Mouse (Mus musculus) cerebellum, postnatal 14 days (tissue): Measurements from ENCODE around the gene Erfe.
A peak's percentile ranks its signal among the peaks of the same experiment; 100 is the strongest.

Source experiments
- DNase-seq, 2 experiments: peaks; one replicate each; pipeline ENCODE4 v3.0.0; 2021; ENCODE audit warnings: mixed read lengths in 2 of 2

Gene Erfe

DNA sequence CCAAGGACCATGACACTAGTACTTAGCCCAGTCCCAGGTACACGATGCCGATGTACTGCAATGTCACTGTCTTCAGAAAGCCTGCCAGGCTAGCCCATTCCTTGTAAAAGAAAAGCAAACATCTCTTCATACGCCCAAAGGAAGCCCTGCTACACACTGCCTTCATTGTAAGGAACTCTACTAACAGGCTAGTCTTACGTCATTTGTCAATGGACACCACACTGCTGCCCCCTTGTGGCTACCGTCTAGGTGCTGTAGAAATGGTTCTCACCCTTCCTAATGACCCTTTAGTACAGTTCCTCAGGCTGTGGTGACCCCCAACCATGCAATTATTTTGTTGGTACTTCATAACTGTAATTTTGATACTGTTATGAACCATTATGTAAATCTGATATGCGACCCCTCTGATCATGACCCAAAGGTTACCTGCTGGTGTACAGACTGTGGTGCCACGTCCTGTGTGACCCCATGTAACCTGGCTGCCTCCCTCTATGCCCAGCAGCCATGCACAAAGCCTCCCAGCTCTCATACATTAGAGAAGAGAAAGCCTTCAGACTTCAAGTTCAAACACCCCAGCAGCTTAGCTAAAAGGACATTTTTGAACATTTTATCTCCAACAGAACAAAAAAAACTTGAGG lies 14.3 kb downstream of the Erfe start:
- DNase-seq = peak; percentile 85 to 94

DNA sequence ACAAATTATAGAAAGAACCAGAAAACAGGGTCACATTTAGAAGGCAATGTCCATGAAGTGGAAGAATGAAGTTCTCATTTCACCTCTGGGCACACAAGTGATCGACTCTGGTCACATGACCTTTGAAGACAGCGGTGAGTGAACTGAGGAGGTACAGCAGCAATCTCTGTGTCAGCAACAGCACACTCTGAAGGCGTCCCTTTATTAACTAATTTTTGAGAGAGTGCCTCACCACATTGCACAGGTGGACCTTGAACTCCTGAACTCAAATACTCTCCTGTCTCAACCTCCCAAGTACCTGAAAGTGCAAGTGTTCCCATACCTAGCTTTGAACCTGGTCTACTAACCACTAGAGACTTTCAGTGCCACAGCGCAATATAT lies 14.9 kb downstream of the Erfe start:
- DNase-seq = no peak

DNA sequence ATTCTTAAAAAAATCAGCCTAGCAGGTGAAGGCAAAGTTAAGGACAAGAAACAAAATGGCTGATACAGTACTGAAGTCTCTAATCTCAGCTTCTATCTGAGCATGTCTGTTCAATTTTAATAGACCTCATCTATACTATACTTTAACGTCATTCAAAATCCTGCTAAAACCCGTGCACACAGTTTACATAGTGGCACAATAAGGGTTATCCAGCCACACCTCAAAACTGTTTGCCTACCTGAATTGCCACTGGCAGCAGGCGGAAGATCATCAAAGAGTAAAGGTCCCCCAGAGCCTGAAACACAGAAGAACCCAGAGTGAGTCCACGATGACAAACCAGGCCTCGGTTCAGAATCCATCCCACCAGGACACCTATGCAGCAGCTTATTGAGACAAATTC lies 24.1 kb downstream of the Erfe start:
- no peak for DNase-seq

DNA sequence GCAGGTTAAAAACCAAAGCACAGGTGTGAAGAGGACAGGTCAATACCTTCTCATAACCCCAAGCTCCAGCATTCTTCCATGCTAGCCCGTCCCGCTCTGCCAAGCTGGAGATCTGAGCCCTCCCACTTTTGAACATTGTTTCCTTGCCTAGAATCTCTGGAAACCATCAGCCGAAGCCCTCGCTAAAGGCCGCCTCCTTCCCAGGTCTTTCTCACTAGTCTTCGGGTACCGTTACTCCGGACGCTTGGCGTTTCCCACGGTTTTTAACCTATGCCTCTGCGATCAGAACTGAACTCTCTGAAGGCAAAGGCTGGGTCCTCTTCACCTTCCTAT lies 31.7 kb downstream of the Erfe start:
- no peak for DNase-seq

DNA sequence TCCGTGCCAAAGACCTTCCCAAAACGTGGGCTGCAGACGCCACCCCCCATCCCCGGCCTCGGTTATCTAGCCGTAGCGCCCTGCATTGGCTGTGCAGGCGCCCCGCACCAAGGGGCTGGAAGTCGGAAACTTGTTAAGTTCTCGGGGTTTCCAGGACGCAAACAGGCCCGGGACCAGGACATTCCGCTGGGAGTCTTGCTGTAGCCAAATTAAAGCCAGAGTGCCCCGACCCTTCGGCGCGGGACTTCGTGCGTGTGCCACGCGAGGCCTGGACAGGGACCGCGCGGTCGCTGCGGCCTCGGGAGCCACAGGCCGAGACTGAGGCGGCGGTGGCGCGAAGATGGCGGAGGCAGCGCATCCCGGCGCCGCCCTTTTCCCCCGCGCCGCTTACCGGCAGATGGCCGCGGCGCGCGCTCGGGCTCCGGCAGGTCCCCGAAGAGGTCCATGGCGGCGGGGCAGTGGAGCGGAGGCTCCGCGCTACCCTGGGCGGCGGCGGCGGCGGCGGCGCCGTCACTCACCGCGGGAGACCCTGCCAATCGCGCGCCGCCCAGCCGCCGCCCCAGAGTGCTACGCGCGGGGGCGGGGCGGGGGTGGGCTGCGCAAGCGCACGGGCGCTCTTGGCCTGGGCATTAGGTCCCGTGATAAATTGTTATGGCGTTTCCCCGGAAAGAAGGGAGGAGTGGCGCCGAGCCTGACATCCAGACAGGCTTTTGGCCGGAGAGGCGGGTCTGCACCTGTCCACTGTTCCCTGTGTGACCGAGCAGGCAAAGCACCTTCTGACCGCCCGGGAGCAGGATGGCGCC lies 32.2 kb downstream of the Erfe start, which contains the start of gene Ilkap:
TSS of gene Ilkap (minus strand) at position 556 of the 803 bp plus-strand sequence.
- DNase-seq = peak; percentile 87 to 89

DNA sequence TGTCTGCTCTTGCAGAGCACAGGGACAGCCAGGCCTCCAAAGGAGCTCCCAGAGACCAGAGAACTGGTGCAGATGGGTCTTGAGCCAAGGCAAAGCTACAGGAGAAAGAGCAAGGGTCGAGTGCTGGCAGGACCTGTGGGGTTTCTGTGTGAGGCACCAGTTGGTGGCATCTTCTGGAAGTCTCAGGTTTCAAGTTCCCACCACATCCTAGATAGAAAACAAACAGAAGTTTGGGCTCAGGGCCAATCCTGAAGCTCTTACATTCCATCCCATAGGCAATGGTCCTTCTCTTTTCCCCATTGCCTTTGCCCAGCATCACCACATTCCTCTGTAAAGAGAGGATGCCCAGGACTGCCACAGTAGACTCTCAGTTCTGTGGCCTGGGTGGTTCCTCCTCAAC lies 38.7 kb downstream of the Erfe start:
- DNase-seq = no peak

- DNase-seq = peak; percentile 93
These were observed 39.4 kb downstream of the Erfe start for GRCm38 (mm10) chr1:91405406-91406169.

- no peak for DNase-seq
These were observed 41.6 kb downstream of the Erfe start for GRCm38 (mm10) chr1:91407819-91408218.

DNA sequence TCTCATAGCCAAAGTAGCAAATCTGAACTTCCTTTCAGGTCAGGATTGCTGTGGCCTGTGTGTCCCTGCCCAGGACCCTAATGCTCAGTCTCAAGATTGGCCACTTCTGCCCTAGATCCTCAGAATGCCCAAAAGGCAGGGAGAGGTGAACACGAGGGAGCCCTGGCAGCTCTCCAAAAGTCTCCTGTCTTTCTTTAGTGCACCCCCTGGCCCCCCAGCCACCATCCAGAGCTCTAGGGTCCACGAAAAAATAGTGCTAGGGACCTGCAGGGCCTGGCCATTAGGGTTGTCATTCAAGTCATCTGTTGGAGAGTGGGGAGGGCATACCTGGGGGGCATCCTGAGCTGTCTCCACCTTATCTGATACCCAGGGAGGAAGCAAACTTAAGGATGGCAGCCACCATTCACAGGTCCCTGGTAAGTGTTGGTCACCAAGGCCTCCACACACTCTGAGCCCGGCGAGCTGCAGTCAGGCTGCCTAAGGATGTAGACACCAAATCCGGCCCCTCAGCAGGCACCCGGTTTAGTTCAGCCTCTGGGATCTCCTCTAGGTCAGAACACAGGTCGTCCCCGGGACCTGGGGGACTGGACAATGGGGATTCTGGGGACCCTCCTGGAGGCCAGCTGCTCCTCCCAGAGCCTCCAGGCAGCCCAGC lies 45.5 kb downstream of the Erfe start:
- peak; percentile 22 to 52 for DNase-seq

DNA sequence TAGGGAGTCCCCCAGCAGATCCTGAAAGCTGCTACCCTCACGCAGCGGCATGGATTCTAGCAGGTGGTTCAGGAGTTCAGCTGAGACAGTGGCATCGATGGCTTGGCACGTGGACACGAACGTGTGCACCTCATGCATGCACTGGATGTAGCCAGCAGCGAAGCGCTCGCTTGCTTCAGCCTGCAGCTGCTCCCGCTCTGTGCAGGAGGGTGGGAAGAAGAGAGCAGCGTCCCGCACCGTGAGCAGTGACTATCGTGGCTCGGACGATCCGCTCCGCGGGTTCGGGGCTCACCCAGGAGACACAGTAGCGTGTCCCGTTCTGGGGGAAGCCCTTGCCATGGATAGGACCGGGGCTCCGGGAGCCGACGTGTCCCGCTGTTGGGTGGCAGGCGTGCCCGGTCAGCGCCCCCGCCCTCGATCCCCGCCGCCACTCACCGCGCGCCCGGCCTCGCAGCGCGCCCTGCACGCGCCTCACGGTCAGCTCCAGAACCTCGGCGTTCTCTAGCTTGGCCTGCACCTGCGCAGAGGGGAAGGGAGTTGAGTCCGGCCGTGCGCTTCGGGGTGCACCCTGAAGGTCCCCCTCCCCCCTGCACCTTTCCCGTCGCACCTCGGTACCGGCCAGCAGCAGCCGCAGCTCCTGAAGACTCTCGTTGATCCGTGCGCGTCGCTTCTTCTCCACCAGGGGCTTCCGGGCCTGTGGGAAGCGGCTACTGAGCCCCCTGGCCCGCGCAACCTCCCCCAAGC lies 46.2 kb downstream of the Erfe start:
- peak in 1 of 2 experiments; percentile 53 for DNase-seq

DNA sequence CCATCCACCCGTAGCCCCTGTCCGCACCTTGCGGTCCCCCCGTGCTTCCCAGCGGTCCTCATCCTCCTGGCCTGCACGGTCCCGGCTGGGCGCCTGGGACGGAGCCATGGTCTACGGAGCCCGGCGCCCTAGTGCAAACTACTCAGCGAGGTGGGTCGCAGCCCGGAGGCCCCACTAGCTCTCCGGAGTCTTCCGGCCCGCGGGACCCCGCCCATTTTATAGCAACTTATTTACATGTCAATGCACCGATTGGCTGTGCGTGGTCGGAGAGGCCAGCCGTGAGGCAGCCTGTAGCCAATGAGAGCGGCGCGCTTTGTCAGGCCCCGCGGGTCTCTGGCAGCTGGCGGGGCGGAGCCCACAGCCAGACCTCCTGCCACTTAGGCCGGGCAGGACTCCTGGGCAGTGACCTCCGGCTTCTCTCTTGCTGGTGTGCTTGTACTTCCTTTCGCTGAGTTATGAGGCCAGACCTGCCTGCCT lies 46.8 kb downstream of the Erfe start:
- DNase-seq = peak; percentile 92 to 93

GRCm38 (mm10) chr1:91413536-91413897 lies 47.3 kb downstream of the Erfe start:
- no peak for DNase-seq

DNA sequence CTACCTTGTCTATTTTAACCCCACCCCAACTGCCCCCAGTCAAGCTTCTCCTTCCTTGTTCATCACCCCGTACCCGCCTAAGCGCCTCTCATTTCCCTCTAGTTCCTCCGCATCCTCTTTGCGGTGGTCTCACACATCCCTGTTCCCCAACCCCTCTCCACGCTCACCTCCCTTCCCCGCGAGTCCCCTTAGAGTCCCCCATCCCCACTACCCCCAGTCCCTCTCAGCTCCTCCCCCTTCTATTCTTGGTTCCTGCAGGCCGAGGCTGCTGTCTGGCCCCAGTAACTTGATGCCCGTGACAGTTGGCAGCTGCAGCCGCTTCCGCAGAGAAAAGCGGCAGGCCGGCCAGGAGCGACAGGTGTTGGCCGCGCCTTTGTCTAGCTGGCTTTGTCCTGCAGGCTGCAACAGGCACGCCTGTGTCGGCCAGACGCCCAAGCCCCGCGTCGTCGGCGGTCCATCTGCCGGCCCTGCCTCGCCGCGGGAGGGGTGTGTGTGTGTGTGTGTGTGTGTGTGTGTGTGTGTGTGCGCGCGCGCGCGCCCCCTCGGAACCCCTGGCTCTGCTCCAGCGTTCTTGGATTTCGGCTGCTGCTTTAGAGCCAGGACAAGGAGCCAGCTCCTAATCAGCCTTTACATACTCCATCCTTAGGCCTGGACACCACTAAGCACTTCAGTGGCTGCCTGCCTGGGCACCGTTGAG lies 47.8 kb downstream of the Erfe start, which contains the start of gene Hes6:
TSS of gene Hes6 (minus strand) at position 141 of the 697 bp plus-strand sequence.
- peak; percentile 95 to 98 for DNase-seq

GRCm38 (mm10) chr1:91414903-91415302 lies 48.7 kb downstream of the Erfe start:
- DNase-seq = peak; percentile 31 to 51

- DNase-seq = peak; percentile 32 to 41
These were observed 49.1 kb downstream of the Erfe start for GRCm38 (mm10) chr1:91415311-91415710.

GRCm38 (mm10) chr1:91417991-91418390 lies 51.8 kb downstream of the Erfe start:
- no peak for DNase-seq

- no peak for DNase-seq
These were observed 53.8 kb downstream of the Erfe start for GRCm38 (mm10) chr1:91419862-91420600.

DNA sequence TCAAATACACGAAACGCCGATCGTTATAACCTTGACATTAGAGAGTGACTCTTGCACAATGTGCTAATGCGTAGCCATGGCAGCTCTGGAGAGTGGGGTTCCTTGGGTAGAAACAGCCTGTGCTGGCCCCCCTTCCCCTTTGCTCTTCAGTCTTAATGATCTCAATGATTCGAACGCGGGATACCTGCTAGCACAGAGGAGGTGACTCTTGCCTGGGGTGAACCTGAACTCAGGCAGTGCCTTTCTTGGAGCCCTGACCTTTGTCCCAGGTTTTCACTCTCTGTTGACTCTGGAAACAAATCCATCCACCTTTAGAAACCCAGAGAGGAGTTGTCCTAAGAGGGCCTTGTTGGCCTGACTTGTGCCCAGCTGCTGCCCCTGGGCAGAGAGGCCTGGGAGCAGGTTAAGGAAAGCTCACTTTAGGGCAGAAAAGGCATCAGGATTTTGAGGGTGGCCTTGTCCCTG lies 54.4 kb downstream of the Erfe start:
- DNase-seq = no peak
